Mouse (Mus musculus) left cerebral cortex, postnatal 14 days (tissue): ENCODE data around the gene Tnni3k. TPM values are rescaled to one million over a fixed set of nuclear protein-coding genes. Genes with fewer than 3 reads are reported as not detected.
A peak's percentile ranks its signal among the peaks of the same experiment; 100 is the strongest.
"Not testable (repeated sequence)": the region's sequence is repeated elsewhere in the genome, so short reads cannot be mapped to it uniquely, and the experiment has no call there.

ENCODE experiments used
- DNase-seq, 2 experiments: peaks; one replicate each; pipeline ENCODE4 v3.0.0; 2021 to 2022; ENCODE audit warnings: low spot score in 2 of 2, mixed read lengths in 1 of 2
- intact Hi-C: fragments of 180-260 bp; cut with DNase I; formaldehyde crosslinking; loops from one replicate; pipeline ENCODE4 v1.15.1; 2025
- total RNA-seq, 2 experiments: library from RNA; stranded (reverse); gene quantifications; 2 replicates each; pipeline ENCODE4 v1.2.3; 2021

The Tnni3k gene
- total RNA-seq, 2 experiments from 2014 or later, result 0.42 to 0.48 TPM

DNA sequence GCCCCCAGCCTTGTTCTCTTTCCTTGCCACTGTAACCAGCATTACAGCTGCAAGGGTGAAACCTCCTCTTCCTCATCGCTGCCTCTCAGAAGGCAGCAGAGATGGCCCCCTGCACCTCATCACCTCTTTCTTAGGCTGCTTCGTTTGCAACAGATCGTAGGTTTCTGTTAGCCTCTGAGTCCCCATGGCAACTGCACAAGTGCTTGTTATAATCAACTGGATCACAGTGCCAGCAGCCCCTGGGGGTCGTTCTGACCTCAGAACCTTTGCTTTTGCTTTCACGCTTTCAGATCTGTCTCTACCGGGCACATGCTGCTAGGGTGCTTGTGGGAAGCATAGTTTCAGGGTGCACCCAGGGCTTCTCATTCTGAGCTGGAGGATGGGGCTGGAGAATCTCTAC is 201.9 kb downstream of the Tnni3k start:
- intact Hi-C loops, result no loop called here
- no peak for DNase-seq

DNA sequence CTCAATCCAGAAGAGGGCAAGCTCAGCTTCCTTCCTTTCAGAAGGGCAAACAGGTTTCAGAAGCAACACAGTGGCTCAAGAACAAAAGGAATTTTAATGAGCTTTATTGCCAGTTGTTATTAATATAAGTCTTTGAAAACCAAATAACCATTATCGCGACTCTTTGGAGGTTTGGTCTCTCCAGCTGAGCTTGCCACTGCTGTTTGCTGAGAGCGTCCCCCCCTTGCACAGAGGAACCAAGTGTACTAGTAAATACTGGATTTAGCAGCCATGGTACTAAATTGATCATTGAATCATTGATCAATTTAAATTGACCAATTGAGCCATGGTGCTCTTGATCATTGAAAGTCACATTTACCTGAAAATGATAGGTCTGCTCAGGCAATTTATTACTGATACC is 202.9 kb downstream of the Tnni3k start:
- intact Hi-C loops, result no loop called here
- DNase-seq, result no peak

DNA sequence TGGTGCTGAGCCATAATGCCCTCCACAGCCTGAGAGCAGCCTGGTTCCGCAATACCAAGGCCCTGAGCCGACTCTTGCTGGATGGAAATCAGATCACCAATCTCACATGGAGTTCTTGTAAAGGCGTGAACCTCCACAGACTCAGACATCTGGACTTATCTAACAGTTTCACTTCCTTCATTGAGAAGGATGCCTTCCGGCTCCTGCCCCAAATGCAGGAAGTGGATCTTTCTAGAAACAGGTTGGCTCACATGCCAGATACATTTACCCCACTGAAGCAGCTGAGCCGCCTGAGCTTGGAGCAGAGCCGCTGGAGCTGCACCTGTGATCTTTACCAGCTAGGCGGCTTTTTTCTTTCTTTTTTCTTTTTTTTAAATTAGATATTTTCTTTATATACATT is 213.0 kb downstream of the Tnni3k start:
- intact Hi-C loops, result no loop called here
- no peak for DNase-seq

DNA sequence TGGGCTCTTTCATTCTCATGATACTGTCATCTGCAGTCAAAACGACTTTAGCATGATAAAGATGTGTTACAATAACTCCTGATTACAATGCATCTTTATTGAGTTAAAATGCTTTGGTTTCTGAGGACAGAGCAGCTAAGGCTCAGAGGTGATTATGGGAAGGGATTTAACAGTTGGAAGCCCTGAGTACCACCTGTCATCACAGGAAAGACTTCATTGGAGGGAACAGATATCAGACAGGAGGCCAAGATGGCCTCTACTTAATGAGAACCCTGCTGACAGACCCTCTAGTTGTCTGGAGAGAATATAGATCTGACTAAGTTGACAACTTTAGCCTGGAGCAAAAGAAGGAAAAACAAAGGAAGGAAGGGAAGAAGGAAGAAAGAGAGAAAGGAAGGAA is 214.1 kb downstream of the Tnni3k start:
- intact Hi-C loops, result no loop called here
- DNase-seq, result no peak

DNA sequence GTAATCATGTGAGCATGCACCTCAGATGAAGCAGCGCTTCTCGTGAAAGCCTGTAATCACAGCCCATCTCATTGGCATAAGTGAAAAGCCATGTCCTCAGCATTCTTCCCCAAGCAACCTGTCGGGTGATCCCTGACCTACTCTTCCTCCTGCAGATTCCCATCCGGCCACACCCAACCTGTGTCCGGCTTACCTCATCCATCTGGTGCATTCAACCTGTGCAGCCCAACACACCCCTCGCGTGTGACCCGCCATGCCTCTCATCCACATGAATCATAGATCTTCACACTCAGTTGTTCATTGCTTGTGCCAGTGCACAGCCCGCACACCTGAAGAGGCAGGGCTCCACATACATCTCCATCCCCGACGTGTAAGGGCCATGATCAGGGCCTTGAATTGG is 217.3 kb downstream of the Tnni3k start:
- no peak for DNase-seq
- intact Hi-C loops, result loop anchor here (10.0 kb wide), 1 partner anchor 77 kb away; no protein-coding TSS in a partner anchor

DNA sequence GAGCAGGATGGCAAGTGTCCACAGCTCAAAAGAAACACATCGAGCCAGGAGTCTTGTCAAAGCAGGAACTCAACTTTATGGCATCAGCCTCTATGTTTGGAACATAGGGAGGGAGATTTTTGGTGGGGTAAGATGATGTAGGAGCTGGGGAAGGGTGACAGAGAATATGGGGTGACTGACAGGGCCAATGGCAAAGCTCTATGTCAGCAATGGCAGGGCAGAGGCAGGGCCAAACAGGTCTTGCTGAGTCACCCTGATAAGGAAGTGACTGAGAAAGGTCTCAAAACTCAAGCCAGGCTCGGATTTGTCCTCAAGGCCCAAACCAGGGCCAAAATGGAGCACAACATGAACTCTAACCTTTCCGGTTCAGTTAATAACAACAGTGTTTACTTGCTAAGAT is 219.1 kb downstream of the Tnni3k start:
- no peak for DNase-seq

DNA sequence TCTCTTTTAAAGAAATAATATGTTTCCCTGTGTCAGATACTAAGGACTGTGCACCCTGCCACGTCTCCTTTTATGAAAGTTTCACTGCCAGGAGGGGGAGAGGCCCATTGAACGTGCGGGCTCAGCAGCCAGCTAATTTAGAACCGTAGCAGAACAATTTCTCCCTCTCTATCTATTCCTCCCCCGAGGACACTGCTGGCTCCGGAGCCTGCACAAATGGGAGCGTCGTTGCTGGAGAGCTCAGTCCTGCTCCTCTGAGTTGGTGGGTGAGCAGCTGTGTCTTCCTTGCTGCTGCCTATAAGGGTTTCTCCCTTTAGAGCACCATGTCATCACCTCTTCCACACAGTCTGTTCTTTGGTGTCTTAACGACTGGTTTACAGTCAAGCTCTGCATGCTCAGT is 220.8 kb downstream of the Tnni3k start:
- DNase-seq, result no peak
- intact Hi-C loops, result loop anchor here (10.0 kb wide), 1 partner anchor 80 kb away; no protein-coding TSS in a partner anchor

More for the DNA sequence above, 219.1 kb downstream of the Tnni3k start:
- intact Hi-C loops, result loop anchor here (10.0 kb wide), 1 partner anchor 79 kb away; no protein-coding TSS in a partner anchor

DNA sequence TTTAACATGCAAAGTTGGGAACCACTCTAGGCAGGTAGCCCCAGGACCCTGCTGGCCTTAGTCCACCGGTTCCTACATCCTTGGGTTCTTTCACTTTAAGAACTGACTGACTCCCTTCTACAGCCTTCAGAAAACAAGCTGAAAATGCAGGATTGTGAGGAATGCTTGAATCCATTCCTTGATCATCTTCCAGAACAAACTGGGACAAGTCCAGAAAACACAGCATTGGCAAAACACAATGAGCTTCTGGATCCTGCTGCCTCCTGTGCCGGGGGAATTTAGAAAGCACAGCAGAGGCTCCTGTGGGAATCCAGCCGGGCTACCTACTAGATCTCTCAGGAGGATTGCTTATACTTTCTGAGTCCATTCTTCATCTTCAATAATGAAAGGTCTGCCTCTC is 229.5 kb downstream of the Tnni3k start:
- intact Hi-C loops, result no loop called here
- DNase-seq, result peak; percentile 51 to 70

DNA sequence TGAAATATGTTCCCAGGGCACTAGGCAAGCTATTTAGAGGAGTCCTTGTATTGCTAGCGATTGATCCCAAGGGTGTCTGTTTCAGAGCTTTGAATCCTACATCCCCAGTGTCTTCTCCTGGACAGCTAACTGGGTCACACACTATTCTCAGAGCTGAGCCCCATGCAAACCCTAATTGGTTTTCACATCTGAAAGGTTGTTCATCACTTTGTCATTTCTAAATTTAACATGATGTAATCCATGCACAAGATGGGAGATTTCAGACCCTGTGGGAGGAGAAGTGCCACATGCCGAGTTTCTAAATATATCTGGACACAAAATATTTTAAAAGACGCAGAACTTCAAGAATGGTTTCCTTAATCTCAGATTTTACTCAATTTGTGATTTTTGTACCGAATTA is 230.5 kb downstream of the Tnni3k start:
- intact Hi-C loops, result no loop called here
- DNase-seq, result peak; percentile 36 to 59

DNA sequence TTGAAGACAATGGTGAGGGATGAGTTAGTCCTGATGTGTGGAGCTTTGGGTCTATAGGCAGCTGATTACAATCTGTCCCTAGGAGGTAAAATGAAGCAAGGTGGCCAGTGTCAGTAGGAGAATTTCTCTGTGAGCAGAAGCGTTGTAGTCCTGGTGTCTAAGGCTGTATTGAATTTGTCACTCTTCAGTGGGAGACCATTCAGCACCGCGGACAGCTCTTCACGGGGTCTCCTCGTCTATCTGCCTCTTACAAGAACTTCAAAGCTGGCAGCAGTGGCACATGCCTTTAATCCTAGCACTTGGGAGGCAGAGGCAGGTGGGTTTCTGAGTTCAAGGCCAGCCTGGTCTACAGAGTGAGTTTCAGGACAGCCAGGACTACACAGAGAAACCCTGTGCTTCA is 235.5 kb downstream of the Tnni3k start:
- intact Hi-C loops, result loop anchor here (5.0 to 10.0 kb wide), 2 partner anchors 167 to 275 kb away; partner anchors contain the start of genes Fpgt and Lrriq3
- not testable (repeated sequence) for DNase-seq

DNA sequence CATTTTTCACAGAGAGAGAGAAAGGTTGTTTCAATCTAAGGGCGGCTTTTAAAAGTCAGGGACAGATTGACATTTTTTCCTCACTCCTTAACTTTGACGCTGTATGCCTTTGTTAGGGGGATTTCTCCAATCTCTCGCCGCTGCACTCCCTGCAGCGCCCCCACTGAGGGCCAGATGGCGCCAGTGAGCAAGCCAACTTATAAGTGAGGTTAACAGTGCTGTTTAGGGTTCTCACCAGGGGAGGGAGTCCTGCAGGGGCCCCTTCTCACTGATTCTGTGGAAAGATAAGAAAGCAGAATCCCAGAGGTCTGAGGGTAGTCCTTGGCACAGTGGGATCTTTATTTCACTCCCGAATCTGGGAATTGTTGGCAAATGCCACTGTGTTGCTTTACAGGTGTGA is 237.5 kb downstream of the Tnni3k start:
- intact Hi-C loops, result loop anchor here (5.0 to 10.0 kb wide), 2 partner anchors 165 to 277 kb away; partner anchors contain the start of genes Fpgt and Lrriq3
- DNase-seq, result peak; percentile 81 to 85

DNA sequence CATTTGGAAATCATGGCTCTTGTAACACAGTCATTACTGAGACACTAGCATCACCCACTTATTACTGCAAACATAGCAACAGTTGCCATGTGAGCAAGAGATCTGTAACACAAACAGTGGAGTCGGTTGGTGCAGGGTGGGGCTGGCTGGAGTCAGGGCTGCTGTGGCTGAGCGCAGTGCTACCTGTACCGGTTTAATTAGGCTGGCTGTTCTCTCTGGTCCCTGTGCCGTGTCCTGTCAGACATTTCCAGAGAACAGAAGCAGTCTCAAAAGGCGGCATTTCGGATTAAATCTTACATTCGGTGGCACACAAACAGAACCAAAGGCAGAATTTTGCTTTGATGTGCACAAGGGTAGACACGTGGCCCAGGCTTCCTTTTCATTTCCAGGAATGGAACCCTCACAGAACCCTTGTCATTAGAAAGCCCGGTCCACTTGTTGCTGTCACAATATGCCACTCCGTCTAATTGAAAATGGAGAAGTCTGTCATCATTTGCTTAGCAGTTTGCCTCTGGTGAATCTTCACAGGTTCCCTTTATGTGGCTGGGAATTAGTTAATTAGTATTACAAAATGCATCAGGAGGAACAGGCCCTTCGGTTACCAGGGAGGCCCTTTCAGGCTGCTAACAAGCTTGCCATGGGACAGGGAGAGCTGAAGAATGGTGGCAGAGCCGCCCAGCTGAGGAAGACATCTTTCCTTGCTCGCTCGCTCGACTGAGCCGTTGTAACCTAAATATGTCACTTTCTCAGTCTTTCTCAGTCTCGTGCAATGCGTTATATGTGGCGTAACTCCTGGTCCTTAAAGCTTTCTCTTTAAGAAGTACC is 238.2 kb downstream of the Tnni3k start:
- peak; percentile 53 to 87 for DNase-seq
- intact Hi-C loops, result loop anchor here (5.0 to 10.0 kb wide), 2 partner anchors 165 to 278 kb away; partner anchors contain the start of genes Fpgt and Lrriq3

DNA sequence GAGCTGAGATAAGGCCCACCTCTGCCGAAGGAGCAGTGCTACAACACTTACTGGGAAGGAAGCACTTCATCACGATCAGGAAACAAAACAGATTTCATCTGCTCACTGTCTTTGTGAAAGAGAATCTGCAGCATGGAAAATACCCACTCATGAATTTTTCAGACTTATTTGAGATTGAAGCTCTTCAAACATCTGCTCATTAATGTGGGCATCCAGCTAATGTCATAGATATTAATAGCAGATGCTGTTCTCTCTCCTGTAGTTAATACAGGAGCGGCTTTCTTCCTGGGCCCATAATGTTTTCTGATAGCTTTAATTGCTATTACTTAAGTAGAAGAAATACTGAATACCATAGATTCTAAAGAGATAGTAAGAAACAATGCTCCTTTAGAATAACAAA is 239.0 kb downstream of the Tnni3k start:
- intact Hi-C loops, result loop anchor here (5.0 to 10.0 kb wide), 2 partner anchors 164 to 279 kb away; partner anchors contain the start of genes Fpgt and Lrriq3
- no peak for DNase-seq

DNA sequence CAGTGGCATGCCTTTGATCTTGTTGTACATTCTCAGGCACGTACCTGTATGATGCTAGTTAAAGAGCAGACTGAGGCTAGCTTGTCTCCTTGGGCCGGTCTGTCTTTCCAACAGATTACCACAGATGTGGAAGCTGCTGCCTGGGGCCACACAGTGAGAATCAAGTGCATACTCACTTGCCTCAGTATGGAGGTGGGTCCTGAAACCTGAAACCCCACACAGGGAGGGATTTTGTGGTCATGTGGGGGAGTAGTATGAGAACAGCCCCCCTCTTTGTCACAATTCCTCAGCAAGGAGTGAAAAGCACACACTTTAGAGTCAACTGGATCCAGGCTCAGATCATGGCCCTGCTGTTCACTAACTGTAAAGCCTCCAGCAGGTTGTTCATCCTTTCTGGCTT is 239.6 kb downstream of the Tnni3k start:
- intact Hi-C loops, result loop anchor here (5.0 to 10.0 kb wide), 2 partner anchors 163 to 279 kb away; partner anchors contain the start of genes Fpgt and Lrriq3
- DNase-seq, result no peak

DNA sequence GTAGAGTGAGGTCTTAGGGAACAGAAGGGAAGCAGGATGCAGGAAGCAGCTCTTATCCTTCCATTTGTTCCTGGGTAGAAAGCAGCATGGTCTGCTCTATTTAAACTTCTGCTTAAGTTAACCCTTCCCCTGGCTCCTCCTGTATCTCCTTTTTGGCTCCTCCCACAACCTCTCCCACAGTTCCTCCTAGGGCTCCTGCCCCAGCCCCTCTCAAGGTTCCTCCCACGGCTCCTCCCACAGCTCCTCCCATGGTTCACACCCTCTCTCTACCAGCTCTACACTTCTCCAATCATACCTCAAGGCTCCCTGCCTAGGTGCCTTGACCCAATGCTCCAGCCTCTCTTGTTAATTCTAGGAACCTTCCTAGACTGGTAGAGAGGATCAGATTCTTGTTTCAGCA is 242.3 kb downstream of the Tnni3k start:
- DNase-seq, result no peak
- intact Hi-C loops, result loop anchor here (10.0 kb wide), 1 partner anchor 282 kb away; the partner anchor contains the start of genes Fpgt and Lrriq3

DNA sequence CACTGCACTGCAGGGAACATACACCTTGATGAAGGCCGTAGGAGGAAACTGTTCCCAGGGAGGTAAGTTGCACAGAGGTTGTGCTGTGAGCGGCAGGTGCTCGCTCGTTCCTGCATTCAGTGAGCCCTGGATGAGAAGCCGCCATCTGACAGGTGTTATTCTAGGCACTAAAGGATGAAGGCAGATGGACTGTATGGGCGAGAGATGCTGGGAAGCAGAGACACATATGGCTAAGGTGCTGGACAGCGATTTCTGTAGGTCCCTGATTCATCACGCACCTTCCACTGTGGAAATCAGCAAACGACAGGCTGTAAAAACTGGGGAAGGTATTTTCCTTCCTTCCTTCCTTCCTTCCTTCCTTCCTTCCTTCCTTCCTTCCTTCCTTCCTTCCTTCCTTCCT is 243.4 kb downstream of the Tnni3k start:
- intact Hi-C loops, result loop anchor here (10.0 kb wide), 1 partner anchor 283 kb away; the partner anchor contains the start of genes Fpgt and Lrriq3

DNA sequence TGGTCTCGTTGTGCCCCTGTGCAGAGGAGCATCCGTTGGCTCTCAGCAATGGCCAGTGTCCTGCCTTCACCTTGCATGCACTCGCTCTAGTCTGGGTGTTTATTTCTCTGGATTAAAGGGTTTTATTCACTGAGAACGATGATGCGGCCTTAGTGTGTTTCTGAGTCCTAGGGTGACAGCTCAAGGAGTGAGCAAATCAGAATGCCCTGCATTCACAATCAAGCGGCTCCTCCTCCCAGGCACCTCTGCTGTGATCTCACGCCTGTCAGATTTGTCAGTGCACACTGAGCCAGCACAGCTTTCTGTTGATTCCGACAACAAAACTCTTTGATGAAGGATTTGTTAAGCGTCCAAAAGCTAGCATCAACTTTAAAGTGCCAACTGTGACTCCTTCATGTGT is 243.9 kb downstream of the Tnni3k start:
- intact Hi-C loops, result loop anchor here (10.0 kb wide), 1 partner anchor 284 kb away; the partner anchor contains the start of genes Fpgt and Lrriq3
- DNase-seq, result no peak

More for the DNA sequence above, 243.4 kb downstream of the Tnni3k start:
- DNase-seq, result no peak

DNA sequence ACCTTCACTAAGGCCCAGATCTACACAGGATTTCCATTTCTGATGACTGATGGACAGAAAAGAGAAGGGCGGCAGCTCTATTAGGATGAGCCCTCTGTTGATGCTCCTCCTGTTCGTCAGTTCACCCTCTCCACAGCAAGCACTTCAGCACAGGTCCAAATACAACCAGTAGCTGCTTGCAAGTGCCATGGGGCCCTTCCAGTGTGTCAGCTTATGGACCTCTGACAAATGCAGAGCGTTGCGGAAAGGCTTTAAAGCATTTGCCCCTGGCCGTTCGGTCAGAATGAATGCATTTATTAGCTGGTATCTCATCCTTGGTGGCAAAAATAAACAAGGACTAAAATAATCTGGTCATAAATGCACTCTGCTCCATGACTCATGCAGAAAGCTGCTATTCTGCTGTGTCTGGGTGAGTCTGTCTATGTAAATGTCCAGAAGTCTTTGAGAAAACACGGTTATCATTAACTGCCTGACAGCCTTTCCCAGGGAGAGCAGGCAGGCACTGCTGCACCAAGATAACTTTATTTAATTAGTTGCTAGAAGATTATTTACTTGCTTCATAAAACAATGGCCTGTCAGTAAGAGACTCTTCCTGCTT is 244.8 kb downstream of the Tnni3k start:
- no peak for DNase-seq
- intact Hi-C loops, result loop anchor here (10.0 kb wide), 1 partner anchor 284 kb away; the partner anchor contains the start of genes Fpgt and Lrriq3

DNA sequence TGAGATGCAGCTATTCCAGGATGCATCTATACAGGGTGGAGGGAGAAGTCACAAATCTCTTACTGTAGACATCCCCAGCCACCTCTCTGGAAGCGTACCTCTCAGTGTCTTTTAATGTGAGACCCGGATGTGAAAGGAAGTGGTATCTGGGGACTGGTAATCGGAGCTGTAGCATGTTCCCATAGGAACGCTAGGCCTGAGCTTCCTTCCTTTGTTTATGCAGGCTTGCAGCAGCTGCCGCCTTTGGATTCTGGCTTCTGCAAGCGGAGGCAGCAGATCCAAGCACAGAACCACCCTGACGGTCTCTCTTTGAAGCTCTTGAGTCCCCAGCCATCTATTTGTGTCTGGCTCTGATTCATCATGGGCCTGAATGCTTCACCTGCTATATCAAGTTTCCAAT is 248.6 kb downstream of the Tnni3k start:
- intact Hi-C loops, result no loop called here
- peak; percentile 70 to 88 for DNase-seq

DNA sequence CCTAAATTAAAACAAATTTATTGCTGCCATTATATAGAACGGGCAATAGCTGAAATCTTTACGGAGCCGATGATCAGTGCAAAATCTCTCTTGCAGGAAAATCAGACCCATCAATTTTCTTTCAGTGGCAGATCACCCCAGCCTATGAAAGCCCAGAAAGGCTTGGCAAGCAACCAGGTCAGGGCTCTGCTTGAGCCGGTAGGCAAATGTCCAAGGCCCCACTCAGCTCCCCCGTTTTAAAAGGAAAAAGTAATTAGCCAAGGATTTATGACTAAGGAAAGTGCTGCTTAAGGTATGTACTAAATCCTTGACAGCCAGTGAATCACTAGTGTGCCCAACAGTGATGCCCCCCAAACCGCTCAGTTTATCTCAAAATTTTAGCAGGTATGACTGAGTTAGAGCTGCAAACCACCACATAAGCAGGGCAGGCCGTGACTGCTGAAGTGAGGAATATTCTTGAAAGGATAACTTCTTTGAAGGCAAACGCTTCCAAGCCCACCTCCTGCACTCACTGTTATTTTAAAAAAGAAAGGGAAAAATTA is 254.2 kb downstream of the Tnni3k start:
- intact Hi-C loops, result no loop called here

More for the DNA sequence above, 254.2 kb downstream of the Tnni3k start:
- DNase-seq, result no peak
